Mouse (Mus musculus) B cell, adult 67 days (primary cell): ENCODE measurements around the gene Cops8. TPM values are rescaled to one million over a fixed set of nuclear protein-coding genes. Genes with fewer than 3 reads are reported as not detected.

Source experiments
- total RNA-seq, 2 experiments: library from RNA; stranded (reverse); gene quantifications; 4 replicates each; pipeline ENCODE4 v1.2.4; 2023

The Cops8 gene
- 100 to 1,000 TPM; 133 to 158 TPM for total RNA-seq

DNA sequence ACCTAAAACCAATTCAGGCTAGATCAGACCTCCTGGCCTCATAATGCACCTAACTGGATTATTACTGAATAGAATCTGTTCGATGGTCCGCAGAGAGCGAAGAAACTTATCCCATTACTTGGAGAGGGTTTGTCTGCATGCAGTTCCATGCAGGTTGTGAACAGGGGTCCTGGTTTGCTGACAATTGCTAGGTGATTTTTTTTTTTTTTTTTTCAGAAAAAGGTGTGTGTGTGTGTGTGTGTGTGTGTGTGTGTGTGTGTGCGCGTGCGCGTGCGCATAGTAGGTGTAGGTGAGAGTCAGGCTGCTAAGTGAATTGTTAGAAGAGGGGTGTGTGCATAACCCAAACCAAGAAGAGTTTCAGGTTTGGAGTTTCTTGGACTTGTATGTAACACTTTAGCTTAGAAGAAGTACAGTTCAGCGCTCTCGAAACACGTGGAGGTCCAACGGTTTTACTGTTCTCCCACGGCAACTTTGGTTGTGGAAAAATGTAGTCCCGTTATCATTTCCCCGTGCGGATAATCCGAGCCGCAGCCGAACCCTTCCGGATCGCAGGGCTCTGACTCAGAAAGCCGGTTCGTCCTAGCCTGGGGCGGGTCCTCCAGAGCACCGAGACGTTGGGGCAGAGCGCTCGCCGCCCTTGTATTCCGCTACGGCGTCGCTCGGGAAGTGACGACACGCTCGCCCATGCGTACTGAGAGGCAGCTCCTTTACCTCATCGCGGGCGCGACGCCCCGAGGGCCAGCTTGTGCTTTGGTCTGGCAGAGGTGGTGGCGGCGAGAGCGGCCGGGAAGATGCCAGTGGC lies at the start of gene Cops8:
TSS of gene Cops8 (plus strand) at position 223 of the 802 bp plus-strand sequence.

Other genes starting within 250 kb of the Cops8 start
- not detected for gene Col6a3, start 241.0 kb downstream of the Cops8 start, total RNA-seq